Comparison of ENCODE assay signal across 27 mouse cellular contexts in genomic region chr3:104419990-104420389, GRCm38 (mm10).
A peak's percentile ranks its signal among the peaks of the same experiment; 100 is the strongest.
DNase-seq lines count a peak whose midpoint lies in the region; ATAC-seq and TF ChIP-seq lines count a peak whose summit lies in the region.
"Had no signal": no experiment of that assay in that cellular context is flagged by ENCODE, and none has a peak within 500 bp of the region (broad histone marks: within the 10 kb centered on the region; RNA-seq: fewer than 3 reads in every experiment).

No protein-coding gene starts in this region.

- TF ChIP-seq CTCF in liver, postnatal 0 days (IDR thresholded peaks at IDR 0.05; ENCODE audit: low read depth), result no peak
- TF ChIP-seq CTCF in liver, embryonic 14.5 days (IDR thresholded peaks at IDR 0.05; ENCODE audit: low read depth), result no peak

- H3K27ac ChIP-seq in liver, embryonic 12.5 days, result no peak overlapping the region
- H3K27ac ChIP-seq in liver, postnatal 0 days (ENCODE audit: low read depth), result no peak overlapping the region
- H3K27ac ChIP-seq in liver, embryonic 14.5 days, result no peak overlapping the region
- H3K27ac ChIP-seq in hindbrain, embryonic 12.5 days, result no peak overlapping the region
- H3K27ac ChIP-seq: forebrain, embryonic 10.5 days; forebrain, embryonic 13.5 days; gastrocnemius, adult 2 months; heart, embryonic 15.5 days; hindbrain, embryonic 15.5 days had no signal

- peak; percentile 72 for ATAC-seq in liver, embryonic 12.5 days
- ATAC-seq in liver, postnatal 0 days, result no peak
- ATAC-seq in liver, embryonic 14.5 days (ENCODE audit: insufficient read depth), result peak; percentile 60; the same call in 1 of the 2 replicates
- ATAC-seq in megakaryocyte-erythroid progenitor cell, adult 5-6 weeks (replicated peaks; ENCODE audit: low FRiP score, low TSS enrichment, poor library complexity, severe bottlenecking), result peak; percentile 98
- ATAC-seq in hindbrain, embryonic 12.5 days (ENCODE audit: low FRiP score), result no peak
- ATAC-seq: activated CD4-positive, CD25-positive, alpha-beta regulatory T cell, adult 4 months; forebrain, embryonic 13.5 days; forebrain, embryonic 16.5 days had no signal

- no peak for TF ChIP-seq EP300 in liver, postnatal 0 days (IDR thresholded peaks at IDR 0.05; ENCODE audit: low read depth)
- peak; percentile 53 for TF ChIP-seq EP300 in liver, embryonic 14.5 days (IDR thresholded peaks at IDR 0.05; ENCODE audit: low read depth)

- no peak overlapping the region for H3K4me2 ChIP-seq in liver, embryonic 12.5 days
- H3K4me2 ChIP-seq in liver, postnatal 0 days (ENCODE audit: low read depth, low read length), result no peak overlapping the region
- no peak overlapping the region for H3K4me2 ChIP-seq in liver, embryonic 14.5 days (ENCODE audit: low read depth)
- H3K4me2 ChIP-seq in hindbrain, embryonic 12.5 days (replicated peaks), result no peak overlapping the region
- H3K4me2 ChIP-seq: forebrain, embryonic 13.5 days; heart, embryonic 12.5 days; heart, embryonic 15.5 days; hindbrain, embryonic 15.5 days had no signal

- no peaks in the 10 kb centered on the region for H3K36me3 ChIP-seq in liver, embryonic 12.5 days
- no peaks in the 10 kb centered on the region for H3K36me3 ChIP-seq in liver, postnatal 0 days (replicated peaks; ENCODE audit: insufficient read depth, low read length)
- no peaks in the 10 kb centered on the region for H3K36me3 ChIP-seq in liver, embryonic 14.5 days (replicated peaks; ENCODE audit: control insufficient read depth, insufficient read depth, low read depth)
- H3K36me3 ChIP-seq in hindbrain, embryonic 12.5 days, result no peaks in the 10 kb centered on the region
- H3K36me3 ChIP-seq: forebrain, embryonic 10.5 days; G1E; heart, embryonic 12.5 days; heart, embryonic 15.5 days; hindbrain, embryonic 15.5 days had no signal

- H3K9me3 ChIP-seq in liver, embryonic 12.5 days (replicated peaks), result no peaks in the 10 kb centered on the region
- H3K9me3 ChIP-seq in liver, postnatal 0 days (ENCODE audit: low read length), result no peaks in the 10 kb centered on the region
- no peaks in the 10 kb centered on the region for H3K9me3 ChIP-seq in liver, embryonic 14.5 days (ENCODE audit: control insufficient read depth, low read length)
- H3K9me3 ChIP-seq in hindbrain, embryonic 12.5 days (replicated peaks), result no peaks in the 10 kb centered on the region
- H3K9me3 ChIP-seq: forebrain, embryonic 10.5 days; forebrain, embryonic 13.5 days; G1E; heart, embryonic 12.5 days; heart, embryonic 15.5 days; hindbrain, embryonic 15.5 days had no signal

- no peak overlapping the region for H3K9ac ChIP-seq in liver, embryonic 12.5 days
- no peak overlapping the region for H3K9ac ChIP-seq in liver, postnatal 0 days (replicated peaks)
- no peak overlapping the region for H3K9ac ChIP-seq in liver, embryonic 14.5 days (replicated peaks)
- H3K9ac ChIP-seq in hindbrain, embryonic 12.5 days, result no peak overlapping the region
- H3K9ac ChIP-seq: forebrain, embryonic 13.5 days; heart, embryonic 12.5 days; heart, embryonic 15.5 days; hindbrain, embryonic 15.5 days had no signal

- no peak for DNase-seq in liver, postnatal 0 days
- peak; percentile 71 for DNase-seq in MEL-GATA-1-ER (ENCODE audit: extremely low read depth, low read depth)
- no peak for DNase-seq in liver, embryonic 14.5 days (ENCODE audit: low read depth in 3 of 3, low spot score in 3 of 3)
- DNase-seq in spleen, adult 12 weeks (ENCODE audit: low spot score), result no peak
- DNase-seq: adrenal gland, adult 8-10 months; adrenal gland, postnatal 25 days; B cell, adult 2 months; cerebellum, adult 11-12 months; cerebellum, adult 8-10 months; cerebellum, postnatal 10 days; cerebellum, postnatal 36 days; gastrocnemius, adult 2 months; gastrocnemius, postnatal 25 days; heart, adult 18-20 months; heart, postnatal 10 days; heart, postnatal 4 days had no signal

- no peaks in the 10 kb centered on the region for H3K27me3 ChIP-seq in liver, embryonic 12.5 days (replicated peaks)
- H3K27me3 ChIP-seq in liver, postnatal 0 days (ENCODE audit: insufficient read depth, low read length), result no peaks in the 10 kb centered on the region
- H3K27me3 ChIP-seq in liver, embryonic 14.5 days (ENCODE audit: control insufficient read depth, insufficient read depth, low read length), result no peaks in the 10 kb centered on the region
- H3K27me3 ChIP-seq in hindbrain, embryonic 12.5 days, result no peaks in the 10 kb centered on the region
- H3K27me3 ChIP-seq: forebrain, embryonic 13.5 days; heart, embryonic 12.5 days; heart, embryonic 15.5 days; hindbrain, embryonic 15.5 days had no signal

- H3K4me3 ChIP-seq in liver, embryonic 12.5 days, result no peak overlapping the region
- no peak overlapping the region for H3K4me3 ChIP-seq in liver, postnatal 0 days (ENCODE audit: low read depth, low read length)
- H3K4me3 ChIP-seq in liver, embryonic 14.5 days (ENCODE audit: insufficient read depth in 1 of 2, low read depth in 2 of 2, low read length in 2 of 2), result no peak overlapping the region
- H3K4me3 ChIP-seq in hindbrain, embryonic 12.5 days, result no peak overlapping the region
- H3K4me3 ChIP-seq: forebrain, embryonic 10.5 days; forebrain, embryonic 13.5 days; gastrocnemius, adult 2 months; heart, embryonic 12.5 days; heart, embryonic 15.5 days; hindbrain, embryonic 15.5 days had no signal

- H3K4me1 ChIP-seq in liver, embryonic 12.5 days, result peaks cover 13% of the 10 kb centered on the region
- peaks cover 11% of the 10 kb centered on the region for H3K4me1 ChIP-seq in liver, postnatal 0 days (ENCODE audit: insufficient read depth)
- peaks cover 0 to 16% of the 10 kb centered on the region in 2 experiments; a peak in 2 of 4 replicates for H3K4me1 ChIP-seq in liver, embryonic 14.5 days (replicated peaks; ENCODE audit: control insufficient read depth in 2 of 2, insufficient read depth in 2 of 2, low read length in 1 of 2)
- H3K4me1 ChIP-seq in hindbrain, embryonic 12.5 days, result no peaks in the 10 kb centered on the region; the same call in 1 of the 2 replicates
- H3K4me1 ChIP-seq: forebrain, embryonic 13.5 days; hindbrain, embryonic 15.5 days had no signal

- WGBS in liver, embryonic 12.5 days (ENCODE audit: insufficient replicate concordance), result 9% methylated on average over 4 of the region's 4 CpGs
- WGBS in liver, postnatal 0 days (ENCODE audit: insufficient replicate concordance), result 50% methylated on average over 4 of the region's 4 CpGs
- WGBS in liver, embryonic 14.5 days (ENCODE audit: insufficient replicate concordance), result 8% methylated on average over 4 of the region's 4 CpGs
- WGBS in hindbrain, embryonic 12.5 days, result 85% methylated on average over 4 of the region's 4 CpGs

Comparison
In these comparisons a context has a peak if more than half of its experiments do, and no peak if none do; other contexts are left out.
1. ATAC-seq: peak in liver, embryonic 12.5 days (single experiment), liver, embryonic 14.5 days (single experiment) and megakaryocyte-erythroid progenitor cell, adult 5-6 weeks (single experiment); none in liver, postnatal 0 days (single experiment) and hindbrain, embryonic 12.5 days (single experiment).